Mouse (Mus musculus) retina, embryonic 14.5 days (tissue): Measurements from ENCODE around the gene Taok2.

Source experiments
- DNase-seq: peaks from one replicate; pipeline ENCODE4 v3.0.0-alpha.2; 2015; ENCODE audit warnings: low spot score

Taok2 gene

GRCm38 (mm10) chr7:126870520-126870891 is 14.0 kb downstream of the Taok2 start:
- no peak for DNase-seq

DNA sequence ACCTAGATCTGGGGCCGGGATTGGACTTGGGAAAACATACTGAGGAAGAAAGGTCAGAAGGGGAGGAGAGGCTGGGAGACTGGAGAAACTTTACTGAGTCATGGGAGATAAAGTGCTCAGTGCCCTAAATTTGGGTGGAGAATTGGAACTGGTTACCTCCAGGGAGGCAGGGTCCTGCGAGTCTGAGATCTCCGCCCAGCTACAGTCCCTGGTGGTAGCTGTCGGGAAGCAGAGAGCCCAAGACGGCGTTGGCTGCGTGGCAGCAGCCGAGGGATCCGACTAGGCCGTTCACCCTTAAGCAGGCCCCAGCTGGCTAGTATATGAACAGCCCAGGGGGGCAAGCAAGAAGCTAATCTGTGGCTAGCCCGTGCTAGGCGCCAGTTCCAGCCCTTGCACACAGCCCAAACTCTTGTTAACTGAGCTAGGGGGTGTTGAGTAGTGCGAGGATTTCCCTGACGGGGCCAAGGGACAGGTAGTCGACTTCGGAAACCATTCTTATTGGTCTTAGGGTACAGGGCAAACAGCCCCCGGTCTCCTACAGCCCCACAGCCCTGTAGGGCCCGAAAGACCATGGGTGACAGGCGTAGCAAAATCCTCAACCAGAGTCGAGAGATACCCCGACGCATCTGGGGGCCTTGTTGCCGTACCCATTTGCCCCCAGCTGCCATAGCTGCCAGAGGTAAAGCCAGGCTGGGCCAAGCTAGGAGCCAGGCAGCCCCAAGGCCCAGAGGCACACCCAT is 14.6 kb downstream of the Taok2 start:
- DNase-seq: no peak

- no peak for DNase-seq
Measured at GRCm38 (mm10) chr7:126868003-126868402, 16.5 kb downstream of the Taok2 start.

DNA sequence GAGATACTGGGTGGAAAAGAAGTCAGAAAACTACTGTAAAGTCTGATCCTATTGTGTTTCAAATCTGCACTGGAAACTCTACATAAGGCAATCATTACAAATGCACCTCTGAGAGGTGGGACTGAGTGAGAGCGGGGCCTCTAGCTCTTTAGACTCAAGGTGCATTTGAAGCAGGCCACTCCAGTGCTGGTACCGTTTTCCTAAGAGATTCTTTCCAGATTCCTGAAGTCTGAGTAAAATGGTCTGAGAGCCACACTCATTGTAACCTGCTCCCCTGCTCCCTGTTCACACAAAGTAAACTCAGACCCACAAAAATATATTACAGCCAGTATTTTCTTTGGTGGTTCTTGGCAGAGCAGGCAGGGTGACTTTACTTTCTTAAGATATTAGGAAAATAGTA is 17.0 kb downstream of the Taok2 start:
- DNase-seq: no peak

GRCm38 (mm10) chr7:126863791-126864190 is 20.7 kb downstream of the Taok2 start:
- DNase-seq: no peak

DNA sequence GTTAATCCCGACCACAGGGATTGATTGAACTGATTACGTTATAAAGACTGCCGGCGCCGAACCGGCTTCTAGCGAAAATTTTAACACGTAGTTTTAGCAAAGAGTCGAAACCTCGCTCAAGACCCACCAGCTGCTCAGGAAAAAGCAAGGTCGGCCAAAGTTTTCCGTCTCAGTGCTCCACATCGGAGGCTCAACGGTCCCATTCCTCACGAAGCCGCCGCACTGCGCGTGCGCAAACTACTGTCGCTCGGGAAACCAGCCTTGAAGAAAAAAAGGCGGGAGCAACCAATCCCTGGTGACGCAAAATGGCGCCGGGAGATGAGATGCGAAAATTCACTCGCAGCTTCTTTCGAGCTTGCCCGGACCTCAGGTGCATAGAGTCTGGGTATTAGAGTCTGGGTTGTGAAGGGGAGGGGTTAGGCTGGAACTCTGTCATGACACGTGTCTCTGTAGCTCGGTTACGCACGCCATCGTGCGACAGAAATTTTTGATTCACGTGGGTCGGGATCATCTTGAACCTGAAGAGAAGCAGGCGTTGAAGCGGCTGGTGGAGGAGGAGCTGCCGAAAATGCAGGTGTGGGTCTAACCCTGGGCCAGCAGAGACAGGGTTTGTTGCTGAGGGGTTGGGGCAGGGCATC is 22.2 kb downstream of the Taok2 start, which contains the start of gene Ino80e:
Gene Ino80e, minus strand, starts transcription at position 231 of the 638 bp plus-strand sequence.
- DNase-seq: peak; percentile 99

- peak; percentile 96 for DNase-seq
Measured at GRCm38 (mm10) chr7:126861429-126862130, 22.9 kb downstream of the Taok2 start, which contains the start of gene Hirip3. Gene Hirip3 (plus strand): TSS chr7:126861972.

DNA sequence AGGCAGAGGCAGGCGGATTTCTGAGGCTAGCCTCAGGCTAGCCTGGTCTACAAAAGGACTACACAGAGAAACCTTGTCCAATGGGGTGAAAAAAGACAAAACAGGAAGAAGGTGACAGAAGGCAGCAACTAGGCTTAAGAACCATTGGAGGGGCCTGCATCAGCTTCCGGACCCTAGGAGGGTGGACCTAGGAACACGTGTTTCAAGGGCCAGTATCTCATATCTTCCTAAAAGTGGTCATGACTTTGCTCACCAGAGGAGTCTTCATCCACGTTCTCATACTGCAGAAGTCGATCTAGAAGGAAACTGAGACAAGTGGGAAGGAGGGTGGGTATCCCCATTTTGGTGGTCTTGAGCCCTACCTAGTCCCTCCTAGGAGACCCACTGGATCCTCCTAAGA is 23.5 kb downstream of the Taok2 start:
- DNase-seq: no peak

DNA sequence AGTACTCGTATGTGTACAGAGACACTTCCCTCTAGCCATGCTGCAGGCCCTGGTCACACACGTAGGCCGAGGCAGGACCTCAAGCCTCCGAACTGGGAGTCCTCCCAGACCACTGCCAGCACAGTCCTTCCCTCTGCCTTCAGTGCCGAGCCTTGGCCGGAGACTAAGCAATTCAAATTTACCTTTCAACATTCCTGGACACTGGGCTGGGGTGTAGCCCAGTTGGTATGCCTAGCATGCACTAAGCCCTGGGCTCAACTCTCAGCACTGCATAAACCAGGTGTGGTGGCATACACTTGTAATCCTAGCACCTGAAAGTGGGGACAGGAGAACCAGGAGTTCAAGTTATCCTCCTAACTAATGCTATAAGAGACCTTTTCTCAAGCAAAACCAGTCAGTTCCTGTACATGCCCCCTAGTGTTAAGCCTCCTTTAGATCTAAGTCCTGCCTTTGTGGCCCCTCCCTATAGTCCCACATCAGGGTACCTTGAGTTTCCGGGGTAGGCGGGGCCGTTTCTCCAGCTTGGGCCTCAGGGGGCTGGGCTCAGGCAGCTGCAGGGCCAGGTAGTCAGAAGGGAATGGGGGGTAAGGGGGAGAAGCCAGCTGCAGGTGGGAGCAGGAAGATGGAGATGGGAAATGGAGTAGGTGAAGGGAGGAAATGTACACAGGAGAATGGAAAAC is 27.6 kb downstream of the Taok2 start:
- no peak for DNase-seq

DNA sequence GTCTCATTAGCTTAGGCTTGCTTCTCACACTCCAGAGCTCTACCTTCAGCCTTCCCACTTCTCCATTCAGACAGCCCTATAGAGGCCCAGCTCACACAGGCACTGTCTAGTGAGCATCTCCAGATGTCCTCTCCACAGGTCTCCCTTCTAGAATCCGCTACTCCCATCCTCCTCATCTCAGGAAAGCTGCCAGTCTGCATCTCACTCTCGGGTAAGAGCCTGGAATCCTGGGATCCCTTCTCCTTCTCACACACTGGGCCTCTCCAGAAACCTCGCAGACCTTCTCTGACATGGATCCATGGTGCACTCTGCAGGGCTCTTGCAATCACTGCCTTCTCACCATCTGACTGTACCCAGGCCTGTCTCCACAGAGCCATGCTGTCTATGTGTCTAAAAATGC is 28.9 kb downstream of the Taok2 start:
- no peak for DNase-seq

DNA sequence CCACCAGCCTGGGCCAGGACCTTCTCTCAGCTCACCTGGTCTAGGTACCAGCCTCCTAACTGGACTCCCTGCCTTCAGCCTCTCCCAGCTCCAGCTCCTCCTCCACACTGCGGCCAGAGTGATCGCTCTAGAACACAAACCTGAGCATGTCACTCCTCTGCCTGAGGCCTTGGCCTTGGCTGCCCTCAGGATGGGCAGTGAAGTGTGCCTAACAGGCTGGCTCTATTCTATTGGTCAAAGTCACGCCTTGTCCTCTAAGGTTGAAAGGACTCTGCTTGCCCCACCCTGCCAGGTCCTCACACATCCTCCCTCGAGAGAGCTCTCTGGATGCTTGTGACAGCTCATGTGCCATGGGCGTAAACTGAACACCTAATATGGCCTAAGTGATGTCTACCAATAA is 31.0 kb downstream of the Taok2 start:
- DNase-seq: no peak

GRCm38 (mm10) chr7:126851192-126851591 is 33.3 kb downstream of the Taok2 start:
- DNase-seq: no peak

DNA sequence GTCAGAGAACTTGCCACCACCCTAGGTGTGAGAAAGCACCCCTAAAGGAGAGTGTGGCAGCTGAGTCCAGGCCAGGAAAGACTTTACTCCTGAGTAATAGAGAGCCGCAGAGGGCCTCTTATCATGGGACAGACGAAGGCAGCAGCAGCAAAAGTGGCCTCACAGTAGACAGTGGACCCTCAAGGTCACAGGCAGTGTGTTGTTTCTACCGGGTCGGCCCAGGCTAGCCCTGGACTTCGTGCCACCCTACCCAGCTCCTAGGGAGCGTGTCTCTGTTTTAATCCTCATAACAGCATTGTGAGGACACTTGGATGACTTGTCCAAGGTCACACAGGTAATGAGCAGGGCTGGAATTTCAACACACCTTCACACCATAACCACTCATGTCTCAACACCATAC is 34.3 kb downstream of the Taok2 start:
- no peak for DNase-seq

DNA sequence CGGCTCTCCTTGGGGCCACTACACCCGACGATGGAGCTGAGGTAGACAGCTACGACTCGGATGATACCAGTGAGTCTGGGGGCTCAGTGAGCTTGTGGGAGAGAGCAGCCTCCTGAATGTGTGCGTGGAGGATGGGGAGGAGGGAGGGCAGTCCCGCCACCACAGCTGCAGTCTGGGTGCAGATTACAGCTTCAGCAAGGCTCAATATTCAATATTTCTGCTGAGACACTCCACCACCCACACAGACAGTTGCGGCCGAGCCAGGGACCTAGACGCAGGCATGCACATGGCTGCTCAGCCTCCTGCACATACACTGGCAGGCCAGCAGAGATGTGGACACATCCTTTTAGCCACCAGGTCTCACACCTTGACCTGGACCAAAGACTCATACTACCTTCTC is 35.7 kb downstream of the Taok2 start:
- DNase-seq: no peak

GRCm38 (mm10) chr7:126847421-126848398 is 36.8 kb downstream of the Taok2 start:
- DNase-seq: peak; percentile 82

- peak; percentile 36 for DNase-seq
Measured at GRCm38 (mm10) chr7:126847116-126847420, 37.4 kb downstream of the Taok2 start, which contains the start of gene Doc2a. Gene Doc2a (plus strand): TSS chr7:126847416.

DNA sequence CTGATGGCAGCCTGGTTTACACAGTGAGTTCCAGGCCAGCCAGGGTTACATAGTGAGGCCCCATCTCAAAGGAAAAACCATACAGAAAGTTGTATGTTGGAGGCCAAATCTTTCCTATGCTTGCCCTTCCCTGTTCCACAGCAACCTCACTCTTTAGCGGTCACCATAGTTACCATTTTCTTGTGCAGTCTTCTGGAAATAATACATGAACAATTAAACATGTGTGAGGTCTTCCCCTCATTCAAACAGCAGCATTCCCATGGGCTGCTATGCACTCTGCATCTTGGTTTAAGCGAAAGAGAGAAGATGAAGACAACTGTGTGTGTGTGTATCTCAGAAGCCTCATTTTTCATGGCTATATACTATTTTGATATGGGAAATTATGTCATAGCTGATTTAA is 39.0 kb downstream of the Taok2 start:
- peak; percentile 75 for DNase-seq

DNA sequence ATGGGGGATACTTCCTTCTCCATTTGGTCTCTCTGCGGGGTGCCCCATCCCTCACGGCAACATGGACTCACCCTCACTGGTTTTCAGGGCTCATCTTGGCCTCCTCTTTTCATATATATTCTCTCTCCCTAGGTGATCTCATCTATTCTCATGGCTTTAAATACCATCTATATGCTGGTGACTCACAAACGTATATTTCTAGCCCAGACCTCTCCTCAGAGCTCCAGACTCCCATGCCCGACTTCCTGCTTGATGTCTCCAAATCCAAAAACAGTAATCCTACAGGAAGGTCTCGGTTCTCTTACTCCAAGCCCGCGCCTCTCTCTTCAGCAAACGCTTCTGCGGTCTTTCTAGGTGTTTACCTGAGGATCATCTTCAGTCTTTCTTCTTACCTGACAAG is 41.2 kb downstream of the Taok2 start:
- DNase-seq: no peak

- DNase-seq: no peak
Measured at GRCm38 (mm10) chr7:126833294-126833693, 51.2 kb downstream of the Taok2 start.

- peak; percentile 95 for DNase-seq
Measured at GRCm38 (mm10) chr7:126832036-126832598, 52.4 kb downstream of the Taok2 start.

DNA sequence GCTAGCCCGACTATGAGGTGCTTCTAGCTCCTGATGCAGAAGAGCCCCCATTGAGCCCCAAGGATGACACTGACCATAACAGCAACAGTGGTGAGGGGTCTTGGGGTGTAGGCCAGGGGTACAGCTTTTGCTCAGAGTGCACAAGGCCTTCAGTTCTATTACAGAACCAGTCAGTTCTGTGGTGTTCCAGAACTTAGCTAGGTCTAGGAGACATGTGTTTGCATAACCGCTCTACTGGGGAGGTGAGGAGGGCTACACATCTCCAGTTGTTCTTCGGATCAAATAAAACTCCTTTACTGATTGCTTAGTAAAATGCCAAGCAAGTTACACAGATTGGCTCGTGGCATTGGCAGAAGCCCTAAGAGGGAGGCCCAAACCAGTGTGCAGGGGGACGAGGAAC is 53.0 kb downstream of the Taok2 start, which contains the start of gene 4930451I11Rik:
Gene 4930451I11Rik, minus strand, starts transcription at position 101 of the 400 bp plus-strand sequence.
- no peak for DNase-seq
